Mouse (Mus musculus): ENCODE measurements at regions not wholly inside any gene's neighbourhood (a gene's known extent, or its start where the extent isn't known, plus 50 kb on each side); places are given as distances from the start of the nearest gene placed in this dataset.
"Not testable (repeated sequence)": the region's sequence is repeated elsewhere in the genome, so short reads cannot be mapped to it uniquely, and the experiment has no call there.

DNA sequence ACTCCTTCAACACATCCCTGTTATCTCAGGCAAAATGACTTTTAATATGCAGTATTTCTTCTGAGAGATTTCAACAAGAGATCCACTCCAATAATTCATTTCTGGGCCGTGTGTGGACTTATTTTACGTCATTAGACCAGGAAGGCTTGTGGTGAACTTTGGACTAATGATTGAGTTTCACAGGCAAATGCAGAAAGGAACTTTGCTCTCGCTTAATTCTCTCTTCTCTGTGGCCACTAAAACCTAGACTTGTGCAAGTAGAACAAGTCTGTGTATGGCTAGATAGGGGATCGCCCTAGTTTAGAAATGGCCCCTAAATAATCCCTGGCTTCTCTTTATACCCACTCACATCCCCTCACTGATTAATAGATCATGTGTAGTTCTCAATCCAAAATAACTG, 50.6 kb upstream of the Ppp1r12a start:
- no peak for DNase-seq

DNA sequence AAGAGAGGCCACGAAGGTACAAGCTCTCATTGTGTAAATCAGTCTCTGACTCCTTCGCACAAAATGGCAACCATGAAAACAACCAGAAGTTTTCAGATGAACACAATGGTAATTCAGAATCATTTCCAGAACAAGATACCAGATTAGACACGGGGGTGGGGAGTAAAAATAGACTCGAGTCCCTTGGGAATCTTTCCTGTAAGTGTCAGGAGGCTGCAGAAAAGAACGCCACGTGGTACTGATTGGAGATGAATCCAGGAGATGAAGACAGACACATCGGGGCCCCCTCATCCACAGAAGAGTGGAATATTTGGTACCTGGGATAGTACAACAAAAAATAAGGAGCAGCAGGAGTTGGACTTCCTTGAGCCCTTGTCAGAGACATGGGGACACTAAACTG, 51.1 kb upstream of the Ppp1r12a start:
- no peak for DNase-seq

DNA sequence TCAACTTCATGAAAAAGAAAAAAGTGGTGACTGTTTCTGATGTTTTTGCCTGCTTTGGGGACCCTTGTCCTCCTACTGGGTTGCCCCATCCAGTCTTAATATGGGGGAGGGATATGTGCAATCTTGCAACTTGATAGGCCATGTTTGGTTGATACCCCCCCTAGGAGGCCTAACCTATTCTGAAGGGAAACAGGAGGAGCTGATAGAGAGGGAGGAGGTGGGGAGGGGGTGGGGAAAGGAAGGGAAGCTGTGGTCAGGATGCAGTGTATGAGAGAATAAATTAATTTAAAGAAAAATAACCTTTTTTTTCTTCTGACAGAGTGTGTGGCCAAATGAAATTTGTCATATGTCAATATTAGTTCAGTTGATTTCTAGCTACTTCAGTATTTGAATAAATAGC, 51.8 kb upstream of the Ppp1r12a start:
- DNase-seq = no peak

DNA sequence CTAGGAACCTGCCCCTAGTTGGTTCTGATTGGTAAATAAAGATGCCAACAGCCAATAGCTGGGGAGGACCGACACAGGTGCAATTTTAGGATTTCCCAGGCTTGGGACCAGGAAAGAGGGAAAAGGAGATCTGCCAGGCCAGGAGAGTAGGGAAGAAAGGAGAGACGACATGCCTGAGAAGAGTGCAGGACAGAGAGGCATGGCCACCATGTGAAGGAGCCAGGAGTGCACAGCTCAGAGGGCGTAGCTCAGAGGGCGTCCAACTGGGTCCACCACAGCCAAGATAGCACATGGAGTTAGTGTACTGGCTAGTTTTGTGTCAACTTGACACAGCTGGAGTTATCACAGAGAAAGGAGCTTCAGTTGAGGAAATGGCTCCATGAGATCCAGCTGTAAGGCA, 53.5 kb upstream of the Ppp1r12a start:
- DNase-seq = not testable (repeated sequence)

DNA sequence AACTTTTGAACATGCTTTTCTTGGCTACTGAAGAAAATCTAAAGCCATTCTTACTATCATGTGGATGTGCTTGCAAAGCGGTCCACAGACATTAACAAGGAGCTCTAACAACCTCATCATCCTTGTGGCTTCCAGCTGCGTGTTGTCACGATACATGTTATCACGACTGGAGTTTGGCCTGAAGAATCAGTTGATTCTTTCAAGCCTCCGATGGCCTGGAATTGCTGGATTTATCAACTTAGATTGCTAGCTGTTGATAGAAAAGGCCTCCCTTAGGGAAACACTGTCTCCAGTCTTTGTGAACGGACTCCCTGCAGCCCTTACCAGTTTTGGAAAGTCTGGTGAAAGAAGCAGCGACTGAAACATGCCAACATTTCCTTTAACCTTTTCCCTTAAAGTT, 60.5 kb upstream of the Ppp1r12a start:
- DNase-seq = no peak

DNA sequence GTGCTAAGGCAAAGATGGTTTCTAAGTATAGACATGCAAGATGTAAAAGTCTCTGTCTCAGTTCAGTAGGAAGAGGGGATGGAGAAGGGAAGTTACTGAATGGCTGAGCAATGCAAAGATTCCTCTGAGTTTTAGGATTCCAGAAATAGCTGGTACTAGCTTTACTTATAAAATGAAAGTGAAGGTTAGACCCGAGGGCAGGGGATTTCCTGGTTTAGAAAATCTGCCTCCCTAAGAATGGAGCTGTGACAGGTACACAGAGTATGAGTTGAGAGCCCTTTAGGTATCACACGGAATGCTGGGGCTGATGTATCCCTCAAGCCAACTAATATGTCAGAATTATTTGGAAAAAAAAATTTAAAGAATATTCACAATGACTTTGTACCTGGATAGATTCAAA, 69.0 kb upstream of the Ppp1r12a start:
- DNase-seq = no peak

DNA sequence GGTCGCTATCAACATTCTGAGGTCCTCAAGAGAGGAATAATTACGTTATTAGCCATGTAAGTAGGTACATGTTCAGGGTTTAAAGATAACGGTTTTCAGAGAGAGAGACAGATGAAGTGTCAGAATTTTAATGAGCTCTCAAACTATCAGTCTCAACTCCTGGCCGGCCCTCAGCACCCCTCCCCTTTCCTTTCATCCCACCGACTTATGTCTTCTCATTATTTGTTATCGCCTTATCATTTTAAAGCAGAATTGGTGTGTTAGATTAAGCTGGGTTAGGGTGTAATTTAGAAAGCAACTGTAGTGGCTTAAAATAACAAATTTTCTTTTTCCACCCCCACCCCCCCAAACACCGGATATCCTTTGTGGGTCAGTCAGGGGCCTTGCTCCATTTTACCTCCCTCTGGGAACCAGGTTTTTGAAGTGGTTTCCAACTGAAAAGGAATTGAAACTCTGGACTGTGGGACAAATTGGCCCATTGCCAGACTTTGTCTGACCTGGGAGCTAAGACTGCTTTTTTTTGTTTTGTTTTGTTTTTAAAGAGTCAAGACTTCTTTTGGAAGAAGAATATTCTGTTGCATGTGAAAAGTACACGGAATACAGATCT, 72.5 kb upstream of the Ppp1r12a start:
- DNase-seq = no peak

DNA sequence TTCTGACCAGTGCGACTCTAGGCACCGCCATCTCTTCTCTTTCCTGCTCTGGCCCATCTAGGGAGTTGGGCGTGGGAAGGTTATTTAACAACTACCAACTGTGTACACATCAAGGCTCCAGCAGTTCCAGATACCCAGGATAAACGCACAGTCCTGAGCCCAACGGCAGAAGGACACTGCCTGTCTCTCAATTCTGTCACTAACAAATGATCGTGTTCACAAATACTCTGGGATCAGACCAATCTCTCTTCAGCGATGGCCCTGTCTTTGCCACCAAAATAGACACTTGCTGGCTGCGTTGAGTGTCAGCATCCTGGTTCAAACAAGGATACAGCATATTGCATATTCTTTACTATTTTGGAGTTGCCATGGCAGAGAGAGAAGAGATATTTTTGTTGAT, 73.1 kb upstream of the Ppp1r12a start:
- no peak for DNase-seq

DNA sequence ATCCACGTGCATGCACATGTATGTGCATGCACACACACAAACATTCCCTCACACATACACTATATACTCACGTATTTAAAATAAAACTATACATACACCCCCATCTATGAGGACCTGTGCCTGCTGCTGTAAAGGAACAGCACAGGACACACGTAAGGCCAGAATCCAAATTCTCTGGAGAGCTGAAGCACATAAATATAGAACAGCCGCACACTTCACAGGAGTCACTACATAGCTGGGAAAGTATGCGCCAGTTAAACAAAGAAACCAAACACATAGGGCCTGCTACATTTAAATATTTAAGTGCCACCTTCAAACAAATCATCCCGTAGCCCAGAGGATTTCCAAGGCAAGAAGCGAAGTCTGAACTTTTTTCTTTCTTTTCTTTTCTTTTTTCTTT, 73.8 kb upstream of the Ppp1r12a start:
- no peak for DNase-seq

DNA sequence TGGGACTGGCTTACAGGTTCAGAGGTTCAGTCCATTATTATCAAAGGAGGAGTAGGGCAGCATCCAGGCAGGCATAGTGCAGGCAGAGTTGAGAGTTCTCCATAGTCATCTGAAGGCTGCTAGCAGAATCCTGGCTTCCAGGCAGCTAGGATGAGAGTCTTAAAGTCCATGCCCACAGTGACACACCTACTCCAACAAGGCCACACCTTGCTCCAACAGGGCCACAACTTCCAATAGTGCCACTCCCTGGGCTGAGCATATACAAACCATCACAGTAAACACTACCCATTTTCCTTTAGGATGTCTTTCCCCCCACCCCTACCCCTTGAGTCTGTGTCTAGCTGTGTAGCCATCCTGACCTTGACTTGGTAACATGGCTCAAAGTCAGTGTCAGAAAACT, 78.8 kb upstream of the Ppp1r12a start:
- DNase-seq = no peak

DNA sequence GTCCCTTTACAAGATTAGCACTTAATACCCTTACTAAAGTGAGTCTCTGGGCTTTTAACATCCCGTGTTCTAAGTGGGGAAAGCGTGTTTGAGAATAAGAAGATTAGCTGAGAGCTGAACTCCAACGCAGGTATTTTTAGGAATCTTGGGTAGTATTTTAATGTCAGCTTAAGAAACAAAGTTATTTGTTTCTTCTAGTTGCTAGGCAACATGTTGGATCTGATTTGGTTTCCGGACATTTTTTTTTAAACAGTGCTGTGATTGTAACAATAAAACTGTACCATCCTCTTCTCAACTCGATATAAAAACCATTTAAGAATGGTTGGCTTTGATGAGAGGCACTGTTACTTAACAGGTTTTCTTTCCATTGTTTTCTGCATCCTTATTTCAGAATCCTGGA, 86.8 kb upstream of the Ppp1r12a start:
- no peak for DNase-seq

DNA sequence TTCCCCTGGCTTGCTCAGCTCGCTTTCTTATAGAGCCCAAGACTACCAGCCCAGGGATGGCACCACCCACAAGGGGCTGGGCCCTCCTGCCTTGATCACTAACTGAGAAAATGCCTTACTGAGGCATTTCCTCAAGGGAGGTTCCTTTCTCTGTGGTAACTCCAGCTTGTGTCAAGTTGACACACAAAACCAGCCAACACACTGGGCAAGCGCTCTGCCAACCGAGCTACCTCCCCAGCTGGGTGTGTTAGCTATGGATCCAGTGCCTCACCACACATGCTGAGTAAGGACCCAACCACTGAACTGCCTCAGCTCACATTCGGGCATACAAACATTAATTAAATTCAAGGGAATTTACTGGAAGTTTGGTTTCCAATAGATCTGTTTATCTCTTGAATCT, 88.2 kb upstream of the Ppp1r12a start:
- no peak for DNase-seq

DNA sequence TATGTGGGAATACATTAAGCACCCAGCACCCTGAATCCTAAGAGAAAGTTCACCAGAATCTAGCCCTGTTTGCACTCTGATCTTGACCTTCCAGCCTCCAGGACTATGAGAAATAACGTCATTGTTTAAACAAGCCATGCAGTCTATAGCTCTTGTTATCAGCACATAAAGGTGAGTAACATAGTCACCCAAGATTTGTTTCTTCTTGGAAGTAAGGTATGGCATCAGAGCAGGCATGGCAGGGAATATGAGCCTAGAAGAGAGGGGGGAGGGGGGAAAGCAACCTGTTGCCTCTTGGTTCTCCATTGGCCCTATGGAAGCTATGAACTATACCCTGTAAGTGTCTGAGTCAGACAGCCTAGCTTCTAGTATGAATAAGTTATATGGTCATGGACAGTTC, 89.8 kb upstream of the Ppp1r12a start:
- no peak for DNase-seq

DNA sequence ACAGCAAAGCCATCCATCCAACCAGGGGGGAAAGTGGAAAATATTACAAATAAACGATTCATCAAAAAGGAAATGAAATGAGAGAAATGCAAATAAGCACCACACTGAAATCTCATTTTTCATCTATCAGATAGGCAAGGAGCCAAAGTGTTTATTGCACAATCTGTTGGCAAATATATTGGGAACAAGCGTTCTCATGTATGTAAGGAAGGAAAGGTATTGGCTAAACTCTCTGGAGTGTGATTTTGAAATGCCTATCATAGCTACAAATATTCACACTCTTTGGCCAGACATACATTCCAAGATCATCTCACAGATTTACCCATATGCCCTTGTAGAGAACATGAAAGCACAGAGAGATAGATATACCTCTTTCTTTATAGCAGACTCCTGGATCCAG, 90.6 kb upstream of the Ppp1r12a start:
- no peak for DNase-seq

DNA sequence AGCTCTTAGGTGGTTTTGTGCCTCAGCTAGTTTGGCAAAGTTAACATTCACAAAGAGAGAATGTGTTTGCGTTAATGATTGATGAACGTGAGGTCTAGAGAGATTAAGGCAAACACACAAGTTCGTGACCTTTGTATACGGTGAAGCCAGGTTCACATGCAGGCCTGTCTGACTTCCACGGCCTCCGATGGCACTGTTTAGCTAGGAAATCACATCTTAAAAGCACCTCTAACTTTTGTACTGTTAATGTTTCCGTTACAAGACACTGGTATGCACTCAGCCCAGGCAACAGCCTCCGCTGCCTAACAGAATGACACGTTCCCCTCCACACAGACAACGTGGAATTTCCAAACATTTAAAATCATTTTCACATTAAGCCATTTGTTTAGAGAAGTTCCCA, 94.3 kb upstream of the Ppp1r12a start:
- DNase-seq = no peak

DNA sequence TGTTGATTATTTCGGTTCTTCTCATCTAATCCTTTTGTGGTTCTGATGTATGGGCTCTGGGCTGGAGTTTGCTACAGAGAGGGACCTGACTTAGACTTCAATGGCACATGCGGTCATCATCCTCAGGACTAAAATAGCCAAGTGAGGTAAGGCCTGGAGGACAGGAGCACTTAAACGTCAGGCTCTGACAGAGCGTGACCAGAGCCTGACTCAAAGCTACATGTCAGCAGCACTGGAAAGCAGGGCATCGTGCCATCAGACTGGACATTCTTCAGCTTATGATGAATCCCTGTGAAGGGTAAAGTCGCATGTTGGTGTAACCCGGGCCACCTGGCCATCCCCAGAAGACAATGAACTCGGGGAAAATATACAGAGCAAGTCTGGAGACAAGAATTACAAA, 95.8 kb upstream of the Ppp1r12a start:
- peak; percentile 39 for DNase-seq

DNA sequence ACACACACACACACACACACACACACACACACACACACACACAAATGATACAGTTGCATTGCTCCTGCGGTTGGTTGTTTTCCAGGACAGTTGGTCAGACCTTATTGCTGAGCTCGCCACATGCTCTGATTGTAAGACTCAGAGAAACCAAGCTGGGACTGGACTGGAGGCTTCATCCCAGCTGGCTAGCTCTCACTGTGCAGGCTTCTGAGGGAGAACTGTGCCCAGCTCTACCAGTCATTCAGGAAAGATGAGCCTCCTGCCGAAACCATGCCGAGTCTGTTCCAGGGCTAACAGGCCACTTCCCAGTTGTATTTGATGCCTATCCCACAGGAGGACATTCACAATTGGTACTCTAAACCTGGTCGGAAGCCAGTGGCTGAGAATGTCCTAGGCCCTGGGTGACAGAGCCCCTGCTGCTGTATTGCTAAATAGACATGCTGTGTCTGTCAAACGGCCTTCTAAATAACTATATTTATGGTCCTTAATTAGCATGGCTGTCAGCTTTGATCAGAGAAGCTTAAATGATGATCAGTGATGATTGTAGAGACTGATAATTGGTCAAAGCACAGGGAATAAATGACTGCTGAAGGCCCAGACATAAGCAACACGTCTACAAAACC, 100.1 kb upstream of the Ppp1r12a start:
- no peak for DNase-seq

DNA sequence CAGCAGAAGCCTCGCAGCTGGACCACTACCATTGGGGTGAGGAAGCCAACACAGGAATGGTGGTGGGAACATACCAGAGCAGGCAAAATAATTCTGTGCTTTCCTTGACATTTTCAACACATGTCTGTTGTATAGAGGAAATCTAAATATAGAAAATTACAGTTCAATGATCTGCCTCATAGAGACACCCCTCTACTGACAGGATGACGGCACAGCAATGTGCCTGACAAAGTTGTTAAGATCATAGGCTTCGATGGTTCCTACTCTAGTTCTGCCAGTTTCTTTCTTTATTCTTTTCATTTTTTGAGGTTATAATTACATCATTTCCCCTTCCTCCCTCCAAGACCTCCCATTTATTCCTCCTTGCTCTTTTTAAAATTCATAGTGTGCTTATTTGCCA, 101.4 kb upstream of the Ppp1r12a start:
- no peak for DNase-seq

DNA sequence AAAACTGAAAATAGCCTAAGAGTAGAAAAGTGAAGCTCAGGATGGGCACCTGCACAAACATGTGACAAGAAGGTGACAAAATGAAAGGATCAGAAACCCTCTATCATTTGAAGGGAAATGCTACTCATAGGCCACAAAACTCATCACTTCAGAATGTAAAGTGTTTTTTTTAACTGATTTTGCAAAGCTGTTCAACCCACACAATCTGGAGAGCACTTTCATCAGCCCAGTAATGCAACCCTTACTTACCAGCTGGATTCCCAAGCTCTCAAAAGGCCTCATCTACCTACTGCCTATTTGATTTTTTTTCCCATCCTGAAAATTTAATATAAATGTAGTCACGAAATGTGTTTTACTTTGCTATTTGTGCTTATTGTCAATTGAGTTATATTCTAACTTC, 110.4 kb upstream of the Ppp1r12a start:
- no peak for DNase-seq

DNA sequence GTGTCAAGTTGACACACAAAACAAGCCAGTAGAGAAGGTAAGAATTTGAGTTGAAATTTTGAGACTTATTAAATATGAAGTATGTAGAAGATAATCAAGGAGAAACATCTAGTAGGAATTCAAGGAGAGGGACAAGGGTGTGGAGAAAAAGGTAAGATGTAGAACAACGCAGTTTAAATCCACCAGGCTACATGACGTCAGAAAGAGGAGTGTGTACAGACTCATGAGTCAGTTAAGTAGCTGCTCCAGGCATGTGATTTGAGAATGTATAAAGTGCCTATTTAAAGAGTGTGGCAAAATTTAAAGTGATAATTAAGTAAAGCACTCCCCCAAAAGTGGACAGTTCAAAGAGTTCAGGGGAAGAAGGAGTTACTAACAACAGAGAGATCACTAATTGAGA, 113.6 kb upstream of the Ppp1r12a start:
- no peak for DNase-seq

DNA sequence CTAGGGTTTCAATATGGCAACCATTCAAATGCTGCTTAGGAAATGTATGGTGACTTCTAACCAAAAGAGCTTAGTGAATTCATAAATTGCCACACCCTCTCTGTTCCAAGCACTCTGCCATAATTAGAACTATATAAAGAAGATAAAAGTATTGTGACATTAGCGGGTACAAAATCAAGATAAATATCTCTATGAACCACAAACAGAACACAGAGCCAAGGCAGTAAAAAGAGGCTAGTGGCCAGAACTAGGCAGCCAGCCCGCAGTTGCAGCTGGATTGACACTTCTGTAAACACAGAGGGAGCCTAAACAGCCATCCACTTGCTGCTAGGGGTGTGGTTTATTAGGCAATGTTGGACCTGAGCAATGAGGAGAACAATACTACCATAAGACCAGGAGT, 118.5 kb upstream of the Ppp1r12a start:
- DNase-seq = peak; percentile 14

DNA sequence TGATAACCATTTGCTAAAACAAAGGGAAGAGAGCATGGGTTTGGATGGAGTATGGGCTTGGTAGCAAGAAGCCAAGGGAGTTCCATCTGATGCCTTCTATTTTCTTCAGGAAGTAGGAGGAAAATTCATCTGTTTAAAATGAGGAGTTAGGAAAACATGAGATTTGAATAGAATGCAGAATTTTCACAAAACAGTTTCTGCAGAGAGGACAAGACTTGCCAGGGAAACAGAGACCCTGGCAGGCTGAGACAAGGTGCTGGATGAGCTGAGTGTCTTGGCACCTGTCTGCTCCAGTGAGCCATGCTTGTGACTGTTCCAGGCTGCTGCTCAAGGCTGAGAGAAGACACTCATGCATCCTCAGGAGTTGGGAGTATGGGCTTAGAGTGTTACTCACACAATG, 122.0 kb upstream of the Ppp1r12a start:
- no peak for DNase-seq

DNA sequence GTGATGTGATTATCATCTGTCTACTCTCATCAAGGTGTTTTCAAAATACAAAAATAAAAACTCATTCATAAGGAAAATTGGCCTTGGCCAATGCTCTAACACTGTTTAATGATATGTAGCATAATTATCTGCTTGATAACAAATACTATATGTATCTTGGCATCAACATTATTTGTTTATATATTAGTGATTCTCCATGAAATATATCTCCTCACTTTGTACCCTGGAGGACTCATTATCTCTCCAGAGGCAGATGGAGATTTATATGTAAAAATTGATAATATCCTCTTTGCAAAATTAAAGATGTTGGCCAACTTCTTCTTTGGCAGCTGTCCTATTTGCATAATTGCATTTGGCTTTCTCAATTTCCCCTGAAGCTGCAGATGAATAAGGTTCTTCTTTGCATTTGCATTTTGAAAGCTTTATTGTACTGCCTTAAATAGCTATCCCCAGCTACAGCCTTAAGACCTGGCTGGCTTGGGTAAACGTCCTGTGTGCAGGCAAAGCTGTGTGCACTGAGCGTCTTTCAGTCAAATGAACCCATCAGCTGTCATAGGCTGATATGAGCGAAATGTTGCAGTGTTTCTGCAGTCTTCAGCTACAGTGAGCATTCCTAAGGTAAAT, 124.7 kb upstream of the Otogl start:
- no peak for DNase-seq

DNA sequence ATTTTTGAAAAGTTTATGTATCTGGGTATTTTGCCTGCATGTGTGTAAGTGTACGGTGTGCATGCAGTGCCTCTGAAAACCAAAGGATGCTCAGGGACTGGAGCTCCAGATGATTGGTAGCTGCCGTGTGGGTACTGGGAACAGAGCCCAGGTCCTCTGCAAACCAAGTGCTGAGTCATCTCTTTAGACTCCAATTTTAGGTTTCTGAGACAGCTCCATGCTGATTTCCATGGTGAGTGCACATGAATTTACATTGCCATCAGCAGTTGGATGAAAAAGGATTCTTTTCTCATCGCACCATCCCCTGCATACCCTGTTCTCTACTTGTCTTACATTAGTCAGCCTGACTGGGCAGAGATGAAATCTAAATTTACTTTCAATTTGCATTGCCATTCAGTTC, 122.1 kb upstream of the Otogl start:
- DNase-seq = no peak

Measured in adrenal gland, adult 2 months (tissue).